Mouse (Mus musculus) stomach, postnatal 0 days (tissue): ENCODE measurements around the gene Gnat3.

Experiments used
- CTCF ChIP-seq: IDR thresholded peaks from 2 replicates; pipeline ENCODE4 v1.5.1; 2016; ENCODE audit warnings: antibody characterized with exemption, low read depth, mild to moderate bottlenecking, moderate library complexity
- EP300 ChIP-seq: optimal IDR thresholded peaks from 2 replicates; pipeline ENCODE3; 2016; ENCODE audit warnings: antibody characterized with exemption

DNA sequence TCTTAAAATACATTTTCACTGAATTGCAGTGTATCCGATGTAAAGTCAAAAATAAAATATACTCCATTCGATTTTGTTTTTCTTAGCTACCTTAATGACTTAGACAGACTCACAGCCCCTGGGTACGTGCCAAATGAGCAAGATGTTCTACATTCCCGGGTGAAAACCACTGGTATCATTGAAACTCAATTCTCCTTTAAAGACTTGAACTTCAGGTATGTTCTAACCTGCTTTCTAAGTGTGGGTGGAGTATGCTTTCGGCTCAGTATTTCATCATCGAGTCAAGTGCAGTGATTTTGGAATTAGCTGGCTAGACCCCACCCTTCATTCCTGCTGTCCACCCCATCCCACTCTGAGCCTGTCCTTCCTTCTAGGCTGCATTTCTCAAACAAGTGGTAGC lies 41.3 kb downstream of the Gnat3 start:
- TF ChIP-seq CTCF (no peak), EP300 (no peak)
